Mouse (Mus musculus) embryonic facial prominence, embryonic 10.5 days (tissue): ENCODE measurements around the gene Map4k4. TPM values are rescaled to one million over a fixed set of nuclear protein-coding genes. Genes with fewer than 3 reads are reported as not detected.

ENCODE experiments used
- DNase-seq: peaks from one replicate; pipeline ENCODE4 v3.0.0-alpha.2; 2017; ENCODE audit warnings: low spot score
- H3K27ac ChIP-seq: fragments of 300-500 bp; sonication (generic); replicated peaks from 2 replicates; pipeline ENCODE4 v1.5.1; 2016; ENCODE audit warnings: mild to moderate bottlenecking
- H3K27me3 ChIP-seq: fragments of 300-500 bp; sonication (generic); replicated peaks from 2 replicates; pipeline ENCODE4 v1.6.1; 2016; ENCODE audit warnings: low read depth, mild to moderate bottlenecking; ENCODE audit not compliant: poor library complexity, severe bottlenecking
- H3K36me3 ChIP-seq: fragments of 300-500 bp; sonication (generic); replicated peaks from 2 replicates; pipeline ENCODE4 v1.6.1; 2016; ENCODE audit warnings: mild to moderate bottlenecking, moderate library complexity
- H3K4me1 ChIP-seq: fragments of 300-500 bp; sonication (generic); 2 replicates; pipeline ENCODE4 v1.6.1; 2016
- H3K4me3 ChIP-seq: fragments of 300-500 bp; sonication (generic); 2 replicates; pipeline ENCODE4 v1.5.1; 2016; ENCODE audit warnings: mild to moderate bottlenecking, moderate library complexity
- H3K9me3 ChIP-seq: fragments of 300-500 bp; sonication (generic); 2 replicates; pipeline ENCODE4 v1.6.1; 2016; ENCODE audit warnings: mild to moderate bottlenecking
- WGBS: fragments of 180-500 bp; shearing (Covaris S2); methylation state at CpG from one replicate; pipeline ENCODE4 v1.1.7; 2016; 5-methylcytosine and 5-hydroxymethylcytosine counted together
- polyA plus RNA-seq: library from polyadenylated mRNA; unstranded; fragments of >200 nt; fragmentation: Nextera tagmentation; extraction: Ambion mirVana; gene quantifications from 2 replicates; pipeline ENCODE4 v1.2.1, GENCODE M21; 2016

Map4k4 gene
- polyA plus RNA-seq, 1 experiment from 2014 or later, result 41.4 TPM

DNA sequence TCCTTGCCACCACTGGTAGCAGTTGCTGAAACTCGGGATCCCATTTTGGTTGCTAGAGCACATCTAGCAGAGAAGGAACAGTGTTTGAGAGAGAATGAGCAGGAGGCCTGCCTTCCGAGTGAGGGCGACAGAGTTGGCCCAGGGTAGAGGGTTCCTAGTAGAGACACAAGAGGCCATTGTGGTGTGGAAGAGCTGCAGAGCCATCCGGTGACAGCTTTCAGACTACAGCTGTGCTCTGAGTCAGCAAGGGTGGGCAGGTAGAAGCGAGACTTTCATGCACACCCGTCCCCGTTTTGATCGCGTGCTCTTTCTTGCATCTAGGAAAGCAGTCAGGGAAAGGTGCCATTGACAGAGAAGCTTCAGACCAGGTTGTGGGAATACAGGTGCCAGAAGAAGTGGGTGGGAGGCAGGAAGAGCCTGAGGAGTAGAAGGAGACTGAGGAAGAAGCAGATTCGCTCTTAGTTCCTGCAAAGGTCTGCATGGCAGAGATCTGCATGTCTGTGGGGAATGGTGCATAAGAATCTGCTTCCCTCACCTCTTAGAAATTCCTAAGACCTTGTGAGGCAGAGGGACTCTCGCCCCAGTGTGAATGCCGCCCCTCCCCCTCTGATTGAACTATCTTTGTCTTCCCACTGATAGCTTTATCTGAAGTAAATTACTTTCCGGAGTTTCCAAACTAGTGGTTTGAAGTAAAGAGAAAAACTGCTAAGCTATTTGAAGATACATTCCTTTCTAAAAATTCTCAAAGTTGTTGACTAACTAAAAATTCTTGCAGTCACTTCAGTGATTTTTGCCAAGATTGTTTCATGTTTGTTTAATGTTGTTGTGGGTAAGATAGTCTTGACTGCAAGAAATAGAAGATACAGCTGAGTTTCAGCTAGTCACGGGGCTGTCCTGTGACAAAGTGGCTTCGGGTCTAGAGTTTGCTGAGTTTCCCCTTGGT, 23.0 kb downstream of the Map4k4 start:
- 0 out of 2 replicates have a peak overlapping the region, but pooled peaks have one; percentile 10 for H3K27ac ChIP-seq
- H3K4me3 ChIP-seq, result no peak overlapping the region
- WGBS, result 26% methylated on average over 15 of the region's 15 CpGs

DNA sequence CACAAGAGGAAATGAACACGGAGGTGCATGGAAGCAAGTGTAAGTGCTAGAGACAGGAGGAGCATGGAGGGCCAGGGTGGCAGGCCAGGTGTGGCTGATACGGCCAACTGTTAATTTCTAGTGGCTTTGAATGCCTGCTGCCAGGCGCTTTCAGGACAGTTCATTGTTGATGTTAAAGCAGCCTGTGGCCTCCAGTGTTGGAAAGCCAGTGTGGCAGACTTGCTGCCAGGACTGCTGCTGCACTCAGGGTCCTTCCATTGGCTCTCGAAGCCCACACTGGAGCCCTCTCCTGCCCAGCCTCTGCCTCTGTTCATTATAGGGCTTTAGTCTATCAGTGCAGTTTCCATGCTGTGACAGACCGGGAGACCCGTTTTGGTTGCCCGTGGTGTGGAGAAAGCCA, 30.3 kb downstream of the Map4k4 start:
- Histone ChIP-seq H3K9me3 (no peaks in the 10 kb centered on the region), H3K27ac (no peak overlapping the region), H3K4me1 (peaks cover 91% of the 10 kb centered on the region), H3K4me3 (no peak overlapping the region), H3K27me3 (no peaks in the 10 kb centered on the region), H3K36me3 (peaks cover 35% of the 10 kb centered on the region)
- 76% methylated on average over 7 of the region's 7 CpGs for WGBS
- DNase-seq, result no peak

More for the DNA sequence above, 23.0 kb downstream of the Map4k4 start:
- DNase-seq, result no peak
- H3K9me3 ChIP-seq, result no peaks in the 10 kb centered on the region
- peaks cover 30% of the 10 kb centered on the region for H3K36me3 ChIP-seq
- no peaks in the 10 kb centered on the region for H3K27me3 ChIP-seq
- peaks cover 70% of the 10 kb centered on the region for H3K4me1 ChIP-seq

DNA sequence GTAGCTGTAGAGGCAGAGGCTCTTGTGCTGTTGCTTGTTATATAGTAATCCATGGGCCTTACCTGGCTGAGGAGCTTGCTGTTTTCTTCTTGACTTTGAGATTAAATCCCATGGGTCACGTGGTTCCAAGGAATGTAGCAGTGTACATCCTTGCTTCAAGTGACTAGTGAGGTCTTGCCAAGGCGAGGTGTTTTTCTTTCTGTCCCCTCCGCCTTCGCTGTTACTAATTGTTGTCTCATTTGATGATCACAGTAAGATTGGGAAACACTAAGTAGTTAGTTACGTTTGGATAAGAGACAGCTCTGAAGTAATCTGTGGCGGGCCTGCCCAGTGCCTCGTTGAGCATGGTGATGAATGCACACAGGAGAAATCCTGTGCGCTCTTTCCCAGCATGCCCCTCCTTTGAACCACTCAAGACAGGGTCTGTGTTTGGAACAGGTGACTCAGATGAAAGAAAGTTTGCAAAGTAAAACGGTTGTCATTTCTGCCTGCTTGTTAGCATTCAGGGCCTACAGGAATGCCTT, 31.6 kb downstream of the Map4k4 start:
- Histone ChIP-seq H3K27me3 (no peaks in the 10 kb centered on the region), H3K27ac (no peak overlapping the region), H3K9me3 (no peaks in the 10 kb centered on the region), H3K36me3 (peaks cover 27% of the 10 kb centered on the region), H3K4me3 (no peak overlapping the region), H3K4me1 (peaks cover 91% of the 10 kb centered on the region)
- 71% methylated on average over 9 of the region's 9 CpGs for WGBS
- no peak for DNase-seq

GRCm38 (mm10) chr1:39932922-39933321, 32.2 kb downstream of the Map4k4 start:
- Histone ChIP-seq H3K36me3 (peaks cover 25% of the 10 kb centered on the region), H3K4me3 (no peak overlapping the region), H3K27me3 (no peaks in the 10 kb centered on the region), H3K27ac (no peak overlapping the region), H3K9me3 (no peaks in the 10 kb centered on the region), H3K4me1 (peaks cover 91% of the 10 kb centered on the region)
- DNase-seq, result no peak
- WGBS, result 75% methylated on average over 10 of the region's 10 CpGs

GRCm38 (mm10) chr1:39934954-39935353, 34.2 kb downstream of the Map4k4 start:
- Histone ChIP-seq H3K4me3 (0 out of 2 replicates have a peak overlapping the region, but pooled peaks have one; percentile 19), H3K4me1 (peaks cover 97% of the 10 kb centered on the region), H3K27me3 (no peaks in the 10 kb centered on the region)

GRCm38 (mm10) chr1:39935616-39936015, 34.9 kb downstream of the Map4k4 start:
- Histone ChIP-seq H3K27me3 (no peaks in the 10 kb centered on the region), H3K36me3 (peaks cover 32% of the 10 kb centered on the region), H3K4me3 (peak overlapping the region; percentile 59), H3K9me3 (no peaks in the 10 kb centered on the region), H3K27ac (0 out of 2 replicates have a peak overlapping the region, but pooled peaks have one; percentile 51), H3K4me1 (peaks cover 97% of the 10 kb centered on the region)
- under 1% methylated on average over 10 of the region's 10 CpGs for WGBS
- no peak for DNase-seq

More at GRCm38 (mm10) chr1:39934954-39935353, 34.2 kb downstream of the Map4k4 start:
- Histone ChIP-seq H3K9me3 (no peaks in the 10 kb centered on the region), H3K27ac (no peak overlapping the region), H3K36me3 (peaks cover 32% of the 10 kb centered on the region)
- no peak for DNase-seq
- WGBS, result 18% methylated on average over 8 of the region's 8 CpGs

DNA sequence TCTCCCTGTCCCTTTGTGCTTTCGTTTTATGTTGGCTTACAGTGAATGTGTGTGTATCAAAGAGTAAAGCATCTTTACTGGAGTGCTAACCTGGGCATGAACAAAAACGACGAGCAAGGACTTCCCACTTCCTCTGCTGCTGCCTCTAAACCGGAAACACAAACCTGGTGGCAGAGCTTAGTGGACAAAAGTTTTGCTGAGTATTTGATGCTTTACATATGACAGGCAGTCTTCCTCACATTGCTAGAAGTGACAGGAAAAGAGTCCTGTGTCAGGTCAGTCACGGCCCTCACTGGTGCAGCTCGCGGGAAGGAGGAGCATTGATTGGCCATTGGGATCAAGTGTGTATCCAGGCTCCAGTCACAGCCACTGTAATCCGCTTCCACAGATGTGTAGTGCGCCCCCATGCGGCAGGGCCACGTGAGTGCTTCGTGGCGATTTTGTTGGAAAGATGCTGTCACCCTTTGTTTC, 35.7 kb downstream of the Map4k4 start:
- peak; percentile 88 for DNase-seq
- no peaks in the 10 kb centered on the region for H3K27me3 ChIP-seq
- peaks cover 97% of the 10 kb centered on the region for H3K4me1 ChIP-seq
- no peaks in the 10 kb centered on the region for H3K9me3 ChIP-seq
- H3K36me3 ChIP-seq, result peaks cover 28% of the 10 kb centered on the region
- under 1% methylated on average over 13 of the region's 13 CpGs for WGBS
- H3K27ac ChIP-seq, result no peak overlapping the region
- peak overlapping the region; percentile 59 for H3K4me3 ChIP-seq

GRCm38 (mm10) chr1:39936934-39937333, 36.2 kb downstream of the Map4k4 start:
- DNase-seq, result no peak
- no peak overlapping the region for H3K27ac ChIP-seq
- 48% methylated on average over 2 of the region's 2 CpGs for WGBS
- H3K4me1 ChIP-seq, result peaks cover 97% of the 10 kb centered on the region
- no peak overlapping the region for H3K4me3 ChIP-seq
- H3K36me3 ChIP-seq, result peaks cover 24% of the 10 kb centered on the region
- no peaks in the 10 kb centered on the region for H3K9me3 ChIP-seq
- H3K27me3 ChIP-seq, result no peaks in the 10 kb centered on the region

- no peak for DNase-seq
- peaks cover 97% of the 10 kb centered on the region for H3K4me1 ChIP-seq
- no peaks in the 10 kb centered on the region for H3K9me3 ChIP-seq
- 34% methylated on average over 4 of the region's 4 CpGs for WGBS
- H3K36me3 ChIP-seq, result peaks cover 22% of the 10 kb centered on the region
- no peaks in the 10 kb centered on the region for H3K27me3 ChIP-seq
- H3K4me3 ChIP-seq, result no peak overlapping the region
- no peak overlapping the region for H3K27ac ChIP-seq
Measured at GRCm38 (mm10) chr1:39937609-39938008, 36.9 kb downstream of the Map4k4 start.

DNA sequence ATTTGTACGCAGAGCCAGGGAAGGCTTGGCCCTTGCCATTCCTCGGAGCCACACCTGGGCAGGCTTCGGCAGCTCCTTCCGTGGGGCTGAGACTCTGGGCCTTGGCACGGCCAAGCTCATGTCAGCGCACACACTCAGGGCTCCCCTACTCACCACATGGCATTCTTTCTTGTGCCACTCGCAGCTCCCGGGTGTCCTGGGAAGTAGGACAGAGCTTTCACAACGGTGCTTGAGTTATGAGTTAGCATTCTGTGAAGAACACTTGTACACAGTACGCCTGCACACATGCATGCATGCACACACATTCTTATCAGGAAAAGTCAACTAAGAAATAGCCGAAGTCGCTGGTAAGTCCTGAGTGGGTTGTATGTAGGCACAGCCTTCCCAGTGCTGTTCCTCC, 38.7 kb downstream of the Map4k4 start:
- Histone ChIP-seq H3K27ac (no peak overlapping the region), H3K4me1 (peaks cover 99% of the 10 kb centered on the region), H3K36me3 (peaks cover 7% of the 10 kb centered on the region), H3K9me3 (no peaks in the 10 kb centered on the region), H3K4me3 (no peak overlapping the region), H3K27me3 (no peaks in the 10 kb centered on the region)
- WGBS, result 87% methylated on average over 12 of the region's 12 CpGs
- no peak for DNase-seq

GRCm38 (mm10) chr1:39940342-39940741, 39.6 kb downstream of the Map4k4 start:
- WGBS, result 83% methylated on average over 2 of the region's 2 CpGs
- peaks cover 7% of the 10 kb centered on the region for H3K36me3 ChIP-seq
- H3K27ac ChIP-seq, result no peak overlapping the region
- H3K27me3 ChIP-seq, result no peaks in the 10 kb centered on the region
- H3K4me1 ChIP-seq, result peaks cover 99% of the 10 kb centered on the region
- no peak overlapping the region for H3K4me3 ChIP-seq
- H3K9me3 ChIP-seq, result no peaks in the 10 kb centered on the region
- DNase-seq, result no peak

DNA sequence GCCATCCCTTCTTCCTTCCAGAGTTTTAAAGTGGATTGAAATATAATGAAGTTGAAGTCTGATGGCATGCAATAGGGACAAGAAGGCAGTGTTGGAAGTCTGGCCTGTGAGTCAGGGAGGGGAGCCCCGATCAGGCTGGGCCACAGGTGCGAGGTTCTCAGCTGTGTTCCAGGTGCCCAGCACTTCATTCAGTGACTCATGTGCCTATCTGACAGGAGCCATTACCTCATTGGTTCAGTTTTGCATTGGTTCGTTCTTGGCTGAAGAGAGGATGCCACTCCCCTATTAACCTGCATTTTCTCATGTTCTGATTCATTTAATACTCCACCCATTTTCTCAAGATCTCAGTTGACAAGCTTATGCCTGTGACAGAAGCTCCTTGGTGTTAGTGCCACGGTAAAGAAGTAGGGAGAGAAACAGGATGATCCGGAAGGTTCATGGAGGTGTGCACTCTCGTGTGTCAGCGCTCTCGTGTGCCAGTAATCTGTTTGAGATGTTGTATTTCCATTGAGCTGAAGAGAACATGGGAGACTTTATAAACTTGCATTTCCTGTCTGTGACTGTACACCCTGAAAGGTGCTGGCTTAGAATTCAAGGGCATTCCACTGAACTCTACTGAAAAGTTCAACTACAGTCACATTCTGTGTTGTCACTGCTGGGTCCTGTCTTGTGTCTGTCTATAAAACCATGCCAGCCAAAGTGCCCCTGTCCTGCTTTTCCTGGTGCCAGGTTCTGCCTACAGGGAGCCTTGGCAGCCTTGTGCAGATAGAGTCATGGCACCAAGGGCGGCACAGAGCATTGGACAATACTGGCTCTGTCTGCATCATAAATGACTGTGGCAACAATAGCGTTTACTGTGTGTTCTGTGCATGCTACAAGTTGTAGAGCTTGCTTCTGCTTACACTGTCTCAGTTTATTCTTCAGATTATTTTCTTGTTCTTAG, 40.8 kb downstream of the Map4k4 start:
- Histone ChIP-seq H3K27ac (no peak overlapping the region), H3K36me3 (peaks cover 7% of the 10 kb centered on the region), H3K4me3 (no peak overlapping the region), H3K9me3 (no peaks in the 10 kb centered on the region), H3K27me3 (no peaks in the 10 kb centered on the region), H3K4me1 (peaks cover 96% of the 10 kb centered on the region)
- 79% methylated on average over 10 of the region's 10 CpGs for WGBS
- DNase-seq, result no peak
